Mouse (Mus musculus) C2C12 (cell line): Measurements from ENCODE around the gene Igfbp4. TPM values are rescaled to one million over a fixed set of nuclear protein-coding genes. Genes with fewer than 3 reads are reported as not detected.

ENCODE experiments used
- H3K27me3 ChIP-seq: one replicate; pipeline ENCODE4 v1.6.1; 2011; ENCODE audit not compliant: control insufficient read depth, insufficient read depth, insufficient read length
- H3K36me3 ChIP-seq: one replicate; pipeline ENCODE4 v1.6.1; 2011; ENCODE audit not compliant: control insufficient read depth, insufficient read depth
- H3K4me3 ChIP-seq: one replicate; pipeline ENCODE4 v1.5.1; 2011; ENCODE audit warnings: mild to moderate bottlenecking, control low read depth; ENCODE audit not compliant: poor library complexity, insufficient read depth, severe bottlenecking
- H3K79me2 ChIP-seq: one replicate; pipeline ENCODE4 v1.6.1; 2011; ENCODE audit not compliant: control insufficient read depth, insufficient read depth
- H3K79me3 ChIP-seq: one replicate; pipeline ENCODE4 v1.6.1; 2011; ENCODE audit warnings: low read depth, control low read depth
- H3ac ChIP-seq: one replicate; pipeline ENCODE3; 2011; ENCODE audit warnings: low read depth; ENCODE audit not compliant: control insufficient read depth, insufficient read length
- CEBPB ChIP-seq: IDR thresholded peaks from one replicate; pipeline ENCODE4 v1.6.1; 2011; ENCODE audit warnings: low read depth, mild to moderate bottlenecking, control low read depth, moderate library complexity
- CTCF ChIP-seq: IDR thresholded peaks from one replicate; pipeline ENCODE4 v1.5.1; 2011; ENCODE audit not compliant: control insufficient read depth, insufficient read depth, insufficient read length
- FOSL1 ChIP-seq: IDR thresholded peaks from one replicate; pipeline ENCODE4 v1.8.0; 2011; ENCODE audit warnings: mild to moderate bottlenecking, low read length; ENCODE audit not compliant: poor library complexity, insufficient read depth, severe bottlenecking
- MAX ChIP-seq: IDR thresholded peaks from one replicate; pipeline ENCODE4 v1.6.1; 2011; ENCODE audit warnings: mild to moderate bottlenecking, control low read depth
- MYOD1 ChIP-seq: IDR thresholded peaks from one replicate; pipeline ENCODE4 v1.6.1; 2011; ENCODE audit warnings: low read depth; ENCODE audit not compliant: control insufficient read depth, insufficient read length
- MYOG ChIP-seq: IDR thresholded peaks from one replicate; pipeline ENCODE4 v1.6.1; 2011; ENCODE audit not compliant: control insufficient read depth, insufficient read length; ENCODE audit errors: extremely low read depth
- USF1 ChIP-seq: IDR thresholded peaks from one replicate; pipeline ENCODE4 v1.6.1; 2011; ENCODE audit warnings: low read depth, mild to moderate bottlenecking, control low read depth, moderate library complexity
- long read RNA-seq, 2 experiments: library from polyadenylated mRNA; unstranded; transcript quantifications; one replicate each; pipeline ENCODE4 v2.0.0; 2019 to 2020
- polyA plus RNA-seq: library from polyadenylated mRNA; unstranded; fragments of >200 nt; fragmentation: generic; extraction: Trizol; gene quantifications from one replicate; pipeline ENCODE4 v1.2.1, GENCODE M21; 2012; ENCODE audit warnings: missing spikeins

The Igfbp4 gene
- 38.5 TPM for polyA plus RNA-seq
- long read RNA-seq, experiment 1, partial matches to known transcripts, result 0 of 7 reads
- long read RNA-seq, experiment 1, other reads (novel, unspliced or antisense), result 3 of 7 reads
- long read RNA-seq, experiment 2, transcript Igfbp4-201 (4 exons, 3,831 nt), result major isoform, 70 of 74 reads
- long read RNA-seq, experiment 2, partial matches to known transcripts, result 2 of 74 reads
- long read RNA-seq, experiment 2, other reads (novel, unspliced or antisense), result 2 of 74 reads

- peaks cover 15% of the 10 kb centered on the region for H3K79me3 ChIP-seq
- peaks cover 48% of the 10 kb centered on the region for H3K79me2 ChIP-seq
- TF ChIP-seq CTCF (peak; percentile 29), MAX (peak; percentile 35), MYOD1 (no peak), MYOG (no peak)
- H3K36me3 ChIP-seq, result no peaks in the 10 kb centered on the region
- H3ac ChIP-seq, result peak within 1 kb of the TSS; percentile 27
- no peaks in the 10 kb centered on the region for H3K27me3 ChIP-seq
- H3K4me3 ChIP-seq, result peak within 1 kb of the TSS; percentile 39
Measured at GRCm38 (mm10) chr11:99041051-99041729, at the start of gene Igfbp4. Gene Igfbp4, plus strand, starts transcription at chr11:99041244.

GRCm38 (mm10) chr11:98995987-98996386 is 45.1 kb upstream of the Igfbp4 start:
- no peak overlapping the region for H3K4me3 ChIP-seq

GRCm38 (mm10) chr11:98997659-98998058 is 43.4 kb upstream of the Igfbp4 start:
- Histone ChIP-seq H3ac (no peak overlapping the region), H3K36me3 (peaks cover 98% of the 10 kb centered on the region), H3K79me3 (no peaks in the 10 kb centered on the region), H3K4me3 (no peak overlapping the region), H3K79me2 (peaks cover 5% of the 10 kb centered on the region), H3K27me3 (no peaks in the 10 kb centered on the region)
- TF ChIP-seq CEBPB (no peak), MYOG (no peak), FOSL1 (no peak), MYOD1 (no peak), USF1 (no peak), MAX (no peak), CTCF (no peak)

More at GRCm38 (mm10) chr11:98995987-98996386, 45.1 kb upstream of the Igfbp4 start:
- Histone ChIP-seq H3ac (no peak overlapping the region), H3K36me3 (peaks cover 97% of the 10 kb centered on the region), H3K27me3 (no peaks in the 10 kb centered on the region), H3K79me2 (peaks cover 5% of the 10 kb centered on the region), H3K79me3 (no peaks in the 10 kb centered on the region)
- TF ChIP-seq MAX (no peak), MYOG (no peak), CTCF (no peak), CEBPB (no peak), USF1 (no peak), MYOD1 (no peak), FOSL1 (no peak)

- Histone ChIP-seq H3K4me3 (no peak overlapping the region), H3K79me3 (peaks cover 3% of the 10 kb centered on the region), H3K36me3 (peaks cover 98% of the 10 kb centered on the region), H3K79me2 (peaks cover 5% of the 10 kb centered on the region), H3K27me3 (no peaks in the 10 kb centered on the region), H3ac (no peak overlapping the region)
- TF ChIP-seq MAX, result no peak
- TF ChIP-seq MYOD1, result no peak
- TF ChIP-seq USF1, result no peak
- no peak for TF ChIP-seq FOSL1
- no peak for TF ChIP-seq CEBPB
- TF ChIP-seq MYOG, result no peak
- TF ChIP-seq CTCF, result no peak
Measured at GRCm38 (mm10) chr11:98998776-98999175, 42.3 kb upstream of the Igfbp4 start.

GRCm38 (mm10) chr11:98999243-98999642 is 41.8 kb upstream of the Igfbp4 start:
- peaks cover 5% of the 10 kb centered on the region for H3K79me2 ChIP-seq
- H3K79me3 ChIP-seq, result peaks cover 3% of the 10 kb centered on the region
- H3K36me3 ChIP-seq, result peaks cover 98% of the 10 kb centered on the region
- H3K4me3 ChIP-seq, result no peak overlapping the region
- H3ac ChIP-seq, result no peak overlapping the region
- no peak for TF ChIP-seq FOSL1
- TF ChIP-seq MAX, result no peak
- no peak for TF ChIP-seq USF1
- no peak for TF ChIP-seq MYOD1
- no peak for TF ChIP-seq MYOG
- no peak for TF ChIP-seq CTCF
- TF ChIP-seq CEBPB, result no peak
- no peaks in the 10 kb centered on the region for H3K27me3 ChIP-seq
